ENCODE assay signal across 9 mouse cellular contexts in genomic region chr13:54247545-54247944, GRCm38 (mm10). TPM values are rescaled to one million over a fixed set of nuclear protein-coding genes. Genes with fewer than 3 reads are reported as not detected.
A peak's percentile ranks its signal among the peaks of the same experiment; 100 is the strongest.
DNase-seq lines count a peak whose midpoint lies in the region; ATAC-seq and TF ChIP-seq lines count a peak whose summit lies in the region.
"Had no signal": no experiment of that assay in that cellular context is flagged by ENCODE, and none has a peak within 500 bp of the region (broad histone marks: within the 10 kb centered on the region; RNA-seq: fewer than 3 reads in every experiment).

No protein-coding gene starts in this region.

- peak in 2 of 3 experiments; percentile 71 to 91 for TF ChIP-seq CTCF in MEL (IDR thresholded peaks at IDR 0.05 in 2 of 3, conservative IDR thresholded peaks at IDR 0.05 in 1 of 3; ENCODE audit: control insufficient read depth in 1 of 3, insufficient read depth in 1 of 3, low read depth in 2 of 3, low read length in 3 of 3, poor library complexity in 1 of 3, severe bottlenecking in 1 of 3)

- DNase-seq in MEL (ENCODE audit: low read depth, low spot score), result peak; percentile 78
- DNase-seq in c-Kit-negative CD71-positive TER-119-positive erythroid progenitor cells, embryonic 14.5 days (ENCODE audit: low read depth, low spot score), result peak; percentile 3
- peak; percentile 81 for DNase-seq in heart, postnatal 4 days
- peak; percentile 90 for DNase-seq in layer of hippocampus, adult 9-11 months
- peak; percentile 86 to 89 for DNase-seq in right cerebral cortex, postnatal 10 days (ENCODE audit: low spot score in 2 of 2)
- peak; percentile 47 to 61 for DNase-seq in urinary bladder, postnatal 36 days (ENCODE audit: low spot score in 2 of 2)

- no peak overlapping the region for H3K27ac ChIP-seq in MEL (ENCODE audit: control insufficient read depth, low read depth, low read length)
- no peak overlapping the region for H3K27ac ChIP-seq in forebrain, embryonic 12.5 days

- H3K79me2 ChIP-seq in MEL (ENCODE audit: control insufficient read depth, insufficient read depth, low read length, poor library complexity), result no peaks in the 10 kb centered on the region

- H3K4me2 ChIP-seq in forebrain, embryonic 12.5 days, result no peak overlapping the region

- ATAC-seq in forebrain, embryonic 12.5 days (ENCODE audit: low FRiP score), result peak; percentile 78
- peak; percentile 54; the same call in 1 of the 2 replicates for ATAC-seq in megakaryocyte, adult 5-6 weeks (ENCODE audit: poor library complexity, severe bottlenecking)

- TF ChIP-seq POLR2A in MEL (IDR thresholded peaks at IDR 0.05; ENCODE audit: control insufficient read depth in 1 of 2, insufficient read depth in 1 of 2, low read depth in 1 of 2, low read length in 2 of 2, poor library complexity in 1 of 2), result no peak

- peak; percentile 100 for TF ChIP-seq RAD21 in MEL (IDR thresholded peaks at IDR 0.05; ENCODE audit: low read depth, low read length)

- no peaks in the 10 kb centered on the region for H3K9me3 ChIP-seq in MEL (replicated peaks; ENCODE audit: insufficient read depth, low read length)
- no peaks in the 10 kb centered on the region for H3K9me3 ChIP-seq in forebrain, embryonic 12.5 days
- H3K9me3 ChIP-seq: lung, embryonic 15.5 days had no signal

- no peaks in the 10 kb centered on the region for H3K36me3 ChIP-seq in MEL (ENCODE audit: control insufficient read depth in 1 of 2, insufficient read depth in 2 of 2, low read length in 2 of 2)
- no peaks in the 10 kb centered on the region for H3K36me3 ChIP-seq in forebrain, embryonic 12.5 days (replicated peaks)
- H3K36me3 ChIP-seq: lung, embryonic 15.5 days had no signal

- TF ChIP-seq EP300 in MEL (IDR thresholded peaks at IDR 0.05; ENCODE audit: low read depth in 1 of 2, low read length in 2 of 2), result no peak

- H3K4me3 ChIP-seq in MEL (ENCODE audit: control insufficient read depth in 1 of 2, insufficient read depth in 1 of 2, low read depth in 2 of 2, low read length in 2 of 2), result no peak overlapping the region
- H3K4me3 ChIP-seq in forebrain, embryonic 12.5 days (replicated peaks), result no peak overlapping the region
- H3K4me3 ChIP-seq: lung, embryonic 15.5 days had no signal

- H3K9ac ChIP-seq in MEL (ENCODE audit: control insufficient read depth, low read depth, low read length, poor library complexity, severe bottlenecking), result no peak overlapping the region
- H3K9ac ChIP-seq in forebrain, embryonic 12.5 days, result no peak overlapping the region
- H3K9ac ChIP-seq: lung, embryonic 15.5 days had no signal

- H3K27me3 ChIP-seq in MEL (ENCODE audit: control insufficient read depth in 1 of 2, insufficient read depth in 2 of 2, low read length in 2 of 2), result no peaks in the 10 kb centered on the region; a peak in 1 of 4 replicates
- H3K27me3 ChIP-seq in forebrain, embryonic 12.5 days, result peaks cover 15% of the 10 kb centered on the region; the same call in 1 of the 2 replicates
- H3K27me3 ChIP-seq: lung, embryonic 15.5 days had no signal

- H3K4me1 ChIP-seq in MEL (ENCODE audit: control insufficient read depth in 1 of 2, insufficient read depth in 2 of 2, low read length in 2 of 2), result no peaks in the 10 kb centered on the region
- peaks cover 21% of the 10 kb centered on the region for H3K4me1 ChIP-seq in forebrain, embryonic 12.5 days

- 31% methylated on average over 4 of the region's 4 CpGs for WGBS in forebrain, embryonic 12.5 days

TF ChIP-seq in MEL, 35 proteins besides CTCF, POLR2A, EP300 and RAD21:
- TF ChIP-seq MAZ (IDR thresholded peaks at IDR 0.05; ENCODE audit: low read depth, low read length), result no peak
- no peak for TF ChIP-seq MEF2A (IDR thresholded peaks at IDR 0.05; ENCODE audit: extremely low read depth, insufficient replicate concordance, low read depth, low read length, poor library complexity, severe bottlenecking)
- peak; percentile 100 for TF ChIP-seq SMC3 (IDR thresholded peaks at IDR 0.05; ENCODE audit: low read depth, low read length)
- no peak for TF ChIP-seq MAFK (IDR thresholded peaks at IDR 0.05; ENCODE audit: borderline replicate concordance, low read depth, low read length)
- no peak for TF ChIP-seq POLR2AphosphoS5 (IDR thresholded peaks at IDR 0.05; ENCODE audit: borderline replicate concordance, low read depth, low read length)
- no peak for TF ChIP-seq ZMIZ1 (IDR thresholded peaks at IDR 0.05; ENCODE audit: low read depth, low read length)
- no peak for TF ChIP-seq HCFC1 (IDR thresholded peaks at IDR 0.05; ENCODE audit: low read depth, low read length)
- peak; percentile 100 for TF ChIP-seq ZC3H11A (IDR thresholded peaks at IDR 0.05; ENCODE audit: low read depth, low read length)
- no peak for TF ChIP-seq TAL1 (IDR thresholded peaks at IDR 0.05; ENCODE audit: low read length)

RNA-seq across cellular contexts. Expression of gene Hrh2, which starts 55.6 kb away (rescaled TPM):
- total RNA-seq in MEL (2012; rRNA removed), result not detected in 2 replicates
- polyA plus RNA-seq in MEL (2012; ENCODE audit: insufficient read depth in 1 of 2, insufficient read length in 2 of 2, low read depth in 1 of 2, low replicate concordance in 2 of 2, missing spikeins in 1 of 2), result under 1 TPM in 1 of 2 experiments, not detected in 1; 0.07 TPM
- not detected in 2 replicates for polyA plus RNA-seq in forebrain, embryonic 12.5 days (2016; fragmentation: Nextera tagmentation; extraction: Ambion mirVana)
- under 1 TPM; 0.11 to 0.12 TPM for total RNA-seq in heart, postnatal 4 days (2021)
- total RNA-seq in megakaryocyte, adult 5-6 weeks (2015), result 11.7 and 12.7 TPM in 2 replicates
- 4.9 and 6.0 TPM in 2 replicates for total RNA-seq in megakaryocyte, adult 5-6 weeks (2017)

Comparison
In these comparisons a context has a peak if more than half of its experiments do, and no peak if none do; other contexts are left out.
1. DNase-seq: peak in every context shown above with its lines; median percentile 90 in layer of hippocampus, adult 9-11 months; 88 in right cerebral cortex, postnatal 10 days; 81 in heart, postnatal 4 days; 78 in MEL; 54 in urinary bladder, postnatal 36 days; 3 in c-Kit-negative CD71-positive TER-119-positive erythroid progenitor cells, embryonic 14.5 days.